Mouse (Mus musculus): ENCODE measurements around the gene Vdr.
A peak's percentile ranks its signal among the peaks of the same experiment; 100 is the strongest.

DNA sequence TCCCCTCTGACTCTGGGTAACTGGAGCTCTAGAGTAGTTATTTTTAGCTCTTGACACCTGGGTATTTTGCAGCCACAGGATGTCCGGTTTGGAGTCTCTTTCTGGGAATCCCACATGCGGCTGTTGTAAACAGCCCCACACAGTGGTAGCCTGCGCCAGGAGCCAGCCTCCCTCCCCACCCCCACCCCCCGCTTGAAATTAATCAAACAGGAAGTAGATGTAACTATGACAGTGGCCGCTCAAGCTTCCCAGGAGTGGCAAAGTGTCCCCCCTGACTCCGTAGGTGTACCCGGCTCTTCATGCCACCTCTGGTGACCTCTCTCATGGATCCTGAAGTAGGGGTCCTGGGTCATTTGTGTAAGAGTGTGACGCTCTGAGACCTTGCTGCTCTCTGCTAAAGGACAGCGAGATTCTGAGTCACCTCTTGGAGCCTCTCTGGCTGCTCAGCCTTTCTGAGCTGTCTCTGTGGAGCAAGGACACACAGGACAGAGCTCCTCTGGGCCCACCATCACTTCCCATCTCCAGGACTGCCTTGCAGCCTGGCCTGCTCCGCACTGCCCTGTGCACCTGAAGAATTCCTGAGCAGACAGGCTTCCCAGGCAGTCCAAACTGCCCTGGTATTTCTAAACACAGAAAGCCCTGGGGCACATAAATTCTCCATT, 89.0 kb downstream of the Vdr start:
- TF ChIP-seq EP300 (IDR thresholded peaks at IDR 0.05) (peak; percentile 80), CTCF (IDR thresholded peaks at IDR 0.05) (peak; percentile 40)

Measured in lung, postnatal 0 days (tissue).